Mouse (Mus musculus) v-Abl transformed pro-B cells (cell line): ENCODE results near the gene Tfdp2.

Source experiments
- in situ Hi-C, 2 experiments: fragments of 400-800 bp; cut with MboI; formaldehyde crosslinking; loops; one replicate each; pipeline ENCODE4 v1.15.1; 2025; ENCODE audit not compliant: unreplicated experiment in 2 of 2

Gene Tfdp2

GRCm38 (mm10) chr9:96219114-96219669 lies 23.1 kb downstream of the Tfdp2 start:
- in situ Hi-C loops: loop anchor here in 1 of 2 experiments (25.0 kb wide), 1 partner anchor 1657 kb away; no protein-coding TSS in a partner anchor

- in situ Hi-C loops: loop anchor here in 1 of 2 experiments (25.0 kb wide), 1 partner anchor 1658 kb away; no protein-coding TSS in a partner anchor
Observed at GRCm38 (mm10) chr9:96220419-96220818, 24.3 kb downstream of the Tfdp2 start.

DNA sequence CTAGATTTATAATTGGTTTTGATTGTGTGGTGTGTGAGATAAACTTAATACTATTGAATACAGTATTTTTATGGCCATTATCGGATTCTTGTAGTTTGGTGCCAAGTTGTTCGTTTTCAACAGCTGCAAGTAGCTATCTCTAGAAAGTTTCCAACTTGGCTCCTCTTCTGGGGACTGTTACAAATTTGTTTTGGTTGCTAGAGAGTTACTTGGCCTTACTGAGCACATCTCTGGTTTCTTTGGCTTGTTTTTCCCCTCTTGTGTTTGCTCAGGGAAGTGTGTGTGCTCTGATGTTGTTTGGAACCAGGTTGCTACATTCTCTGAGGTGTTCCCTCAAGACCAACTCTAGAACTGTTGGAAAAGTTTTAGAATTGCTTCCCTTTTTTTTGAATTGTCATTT lies 27.2 kb downstream of the Tfdp2 start:
- in situ Hi-C loops: loop anchor here in 1 of 2 experiments (25.0 kb wide), 1 partner anchor 1661 kb away; no protein-coding TSS in a partner anchor

- in situ Hi-C loops: no loop called here
Observed at GRCm38 (mm10) chr9:96228285-96228684, 32.2 kb downstream of the Tfdp2 start.

DNA sequence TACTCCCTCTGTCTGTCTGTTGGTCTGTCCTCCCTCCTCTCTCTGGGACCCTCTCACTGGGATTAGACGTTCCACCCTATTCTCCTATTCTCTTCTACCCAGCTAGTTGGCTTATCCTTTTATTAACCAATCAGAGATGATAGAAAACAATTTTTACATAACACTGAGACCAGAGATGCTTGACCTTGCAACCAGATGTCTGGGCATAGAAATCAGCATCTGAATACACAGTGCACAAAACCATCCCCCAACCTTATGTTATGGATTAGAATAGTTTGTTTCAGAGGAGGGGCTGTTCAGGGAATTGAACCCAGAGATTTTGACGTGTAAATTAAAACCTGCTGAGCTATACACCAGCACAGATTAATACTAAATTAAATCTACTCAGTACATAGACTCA lies 34.2 kb downstream of the Tfdp2 start:
- in situ Hi-C loops: no loop called here

DNA sequence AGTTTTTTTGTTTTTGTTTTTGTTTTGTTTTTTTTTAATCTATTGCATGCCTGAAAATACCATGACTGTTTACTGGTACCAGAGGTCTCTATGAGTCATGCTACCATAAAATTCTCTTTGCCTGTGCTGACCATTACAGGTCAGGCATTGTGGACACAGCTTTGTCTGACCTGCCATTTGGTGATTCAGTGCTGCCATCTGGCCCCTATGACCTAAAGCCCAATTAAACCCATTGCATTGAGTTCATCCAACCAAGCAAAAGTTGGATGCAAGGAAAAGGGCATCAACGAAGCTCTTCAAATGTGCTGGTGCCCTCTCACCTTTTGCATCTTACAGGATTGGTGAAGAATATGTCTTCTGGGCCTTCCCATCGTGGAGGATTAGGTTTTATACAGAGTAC lies 39.4 kb downstream of the Tfdp2 start:
- in situ Hi-C loops: no loop called here

- in situ Hi-C loops: no loop called here
Observed at GRCm38 (mm10) chr9:96237391-96237790, 41.3 kb downstream of the Tfdp2 start.

DNA sequence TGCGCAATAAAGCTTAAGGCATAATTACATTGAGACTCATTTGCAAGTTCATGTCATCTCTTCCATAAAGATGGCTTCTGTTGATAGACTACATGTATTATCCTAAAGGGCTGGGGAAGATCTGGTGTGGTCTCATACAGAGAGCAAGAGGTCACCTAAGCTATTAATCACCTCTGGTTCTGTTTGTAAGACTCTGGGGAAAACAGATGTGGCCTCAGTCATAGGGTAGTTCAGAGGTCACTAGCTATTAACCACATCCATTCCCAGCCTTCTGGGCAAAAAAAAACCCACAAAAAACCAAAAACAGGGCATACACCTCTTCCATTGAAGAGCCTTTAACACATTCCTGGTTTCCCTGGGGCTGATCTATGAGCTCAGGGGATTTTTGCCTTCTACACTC lies 42.2 kb downstream of the Tfdp2 start:
- in situ Hi-C loops: no loop called here

DNA sequence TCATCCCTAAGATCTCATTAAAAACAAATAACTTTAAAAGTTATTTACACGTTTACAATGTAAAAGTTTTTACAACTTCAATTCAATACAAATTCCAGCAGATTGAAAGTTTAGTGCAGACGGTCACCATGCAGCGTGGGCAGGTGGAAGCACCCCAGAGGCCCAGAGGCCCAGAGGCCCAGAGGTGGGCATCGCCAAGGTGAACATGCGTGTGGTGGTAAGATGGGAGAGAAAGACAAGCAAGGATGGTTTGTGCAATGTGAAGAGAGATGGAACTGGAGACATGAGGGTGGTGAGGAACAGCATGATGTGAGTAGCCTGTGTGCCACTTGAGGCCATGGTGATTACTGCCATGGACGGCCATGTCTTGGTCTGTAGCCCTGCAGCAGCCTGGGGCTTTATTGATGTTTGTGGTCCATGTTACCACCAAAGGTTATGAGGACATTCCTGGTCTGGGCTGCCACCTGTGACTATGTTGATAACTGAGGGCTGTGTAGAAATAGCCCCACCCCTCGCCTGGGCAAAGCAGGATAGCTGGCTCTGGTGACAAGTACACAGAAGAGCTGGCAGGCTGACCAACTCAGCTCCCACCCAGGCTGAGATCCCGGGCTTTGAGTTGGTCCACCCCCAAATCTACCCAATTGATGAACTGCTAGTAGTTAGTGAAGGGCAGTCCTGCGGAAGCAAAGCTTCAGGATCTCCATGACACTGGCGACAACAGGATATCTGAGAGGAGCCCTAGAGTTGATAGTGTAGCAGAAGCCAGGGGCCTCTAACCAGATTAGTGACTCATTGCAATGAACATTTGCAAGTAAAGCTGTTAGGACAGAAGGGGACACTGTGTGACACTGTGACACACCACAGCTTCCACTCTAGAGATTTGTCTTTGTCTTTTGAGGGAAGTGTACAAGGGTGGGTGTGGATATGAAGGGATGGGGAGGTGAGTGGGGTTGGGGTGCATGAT lies 45.3 kb downstream of the Tfdp2 start:
- in situ Hi-C loops: no loop called here

GRCm38 (mm10) chr9:96243915-96244314 lies 47.8 kb downstream of the Tfdp2 start:
- in situ Hi-C loops: no loop called here

DNA sequence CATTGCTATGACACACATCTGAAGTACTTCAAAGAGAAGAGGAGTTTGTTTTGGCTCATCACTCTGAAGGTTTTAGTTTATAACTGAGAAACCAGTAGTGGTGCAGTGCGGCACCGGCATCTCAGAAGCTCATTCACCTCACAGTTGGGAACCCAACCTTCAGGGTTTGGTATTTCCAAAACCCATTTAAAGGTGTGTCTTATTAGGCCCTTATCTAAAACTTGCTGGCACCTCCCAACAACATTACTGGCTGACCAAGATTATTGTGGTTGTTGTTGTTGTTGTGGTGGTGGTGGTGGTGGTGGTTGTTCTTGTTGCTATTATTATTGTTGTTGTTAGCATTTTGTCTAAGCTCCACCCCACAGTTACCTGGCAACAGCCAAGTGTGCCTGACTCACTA lies 58.7 kb downstream of the Tfdp2 start:
- in situ Hi-C loops: no loop called here

GRCm38 (mm10) chr9:96258478-96258877 lies 62.4 kb downstream of the Tfdp2 start:
- in situ Hi-C loops: no loop called here

DNA sequence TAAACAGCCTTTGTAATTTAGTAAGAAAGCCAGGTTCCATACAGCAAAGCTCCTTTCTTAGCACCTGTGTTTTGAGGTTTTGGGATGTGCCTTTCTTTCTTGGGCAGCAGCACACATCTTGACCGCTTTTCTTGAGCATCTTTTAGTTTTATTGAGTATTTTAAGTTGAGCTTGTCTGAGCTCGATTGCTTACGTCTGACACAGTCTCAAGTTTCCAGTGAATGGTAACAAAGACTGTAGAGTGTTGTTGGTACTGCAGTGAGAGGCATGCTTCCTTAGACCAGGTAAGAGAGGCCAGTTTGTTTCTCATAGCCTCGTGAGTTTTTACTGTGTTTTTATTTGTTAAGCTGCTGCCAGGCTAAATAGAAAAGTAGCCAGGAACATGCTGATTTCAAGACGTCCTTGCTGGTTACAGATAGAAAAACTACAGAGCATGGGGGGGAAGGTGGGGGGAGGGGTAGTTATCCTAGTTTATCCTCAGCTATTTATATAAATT lies 63.0 kb downstream of the Tfdp2 start:
- in situ Hi-C loops: no loop called here

GRCm38 (mm10) chr9:96259753-96260520 lies 63.9 kb downstream of the Tfdp2 start:
- in situ Hi-C loops: no loop called here

DNA sequence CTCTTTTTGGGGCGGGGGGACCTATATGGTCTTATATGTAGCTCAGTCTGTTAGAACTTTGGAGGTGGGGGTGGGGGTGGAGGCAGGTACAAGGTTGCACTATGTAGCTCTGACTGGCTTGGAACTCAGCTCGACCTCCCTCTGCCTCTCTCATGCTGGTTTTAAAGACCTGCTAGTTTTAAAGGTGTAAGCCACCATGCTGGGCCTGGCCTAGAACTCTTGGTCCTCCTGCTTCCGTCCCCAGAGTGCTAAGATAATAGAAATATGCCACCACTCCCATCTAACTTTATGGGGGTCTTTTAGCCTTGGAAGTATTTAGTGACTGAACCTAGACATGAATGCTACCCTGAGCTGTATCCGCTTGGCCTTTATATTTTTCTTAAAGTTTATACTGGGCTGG lies 65.0 kb downstream of the Tfdp2 start:
- in situ Hi-C loops: no loop called here

DNA sequence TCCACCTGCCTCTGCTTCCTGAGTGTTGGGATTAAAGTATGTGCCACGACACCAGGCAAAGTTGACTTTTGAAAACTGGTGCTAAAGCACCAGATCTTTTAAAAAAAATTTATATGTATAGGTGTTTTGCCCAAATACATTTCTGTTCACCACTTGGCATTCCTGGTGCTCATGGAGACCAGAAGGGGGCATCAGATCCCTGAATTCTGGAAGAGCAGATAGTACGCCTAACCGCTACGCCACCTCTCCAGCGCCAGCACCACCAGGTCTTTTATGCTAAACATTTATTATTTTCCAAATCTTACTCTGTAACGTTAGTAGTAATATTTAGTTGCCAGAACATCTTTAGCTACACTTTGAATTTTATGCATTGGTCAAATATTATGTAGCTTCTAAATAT lies 65.9 kb downstream of the Tfdp2 start:
- in situ Hi-C loops: no loop called here

- in situ Hi-C loops: no loop called here
Observed at GRCm38 (mm10) chr9:96266793-96267558, 70.9 kb downstream of the Tfdp2 start.

GRCm38 (mm10) chr9:96267559-96267948 lies 71.5 kb downstream of the Tfdp2 start:
- in situ Hi-C loops: no loop called here

DNA sequence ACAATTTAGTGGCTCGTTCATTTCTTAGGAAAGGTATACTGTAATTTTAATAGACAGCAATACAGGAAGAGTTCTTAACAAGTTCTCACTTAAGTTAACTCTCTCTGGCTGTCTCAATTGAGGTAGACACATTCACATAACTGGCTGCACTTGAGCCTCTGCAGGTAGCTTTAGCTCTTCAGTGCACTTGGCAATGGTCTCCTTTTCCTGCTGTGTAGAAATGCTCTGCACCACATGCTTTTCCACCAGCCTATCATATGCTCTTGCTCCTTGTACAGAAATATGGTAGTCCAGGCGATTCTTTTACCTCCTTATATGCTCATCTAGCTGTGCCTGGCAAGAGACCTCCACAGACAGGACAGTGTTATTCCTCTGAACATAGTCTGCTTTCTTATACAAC lies 73.7 kb downstream of the Tfdp2 start:
- in situ Hi-C loops: no loop called here

DNA sequence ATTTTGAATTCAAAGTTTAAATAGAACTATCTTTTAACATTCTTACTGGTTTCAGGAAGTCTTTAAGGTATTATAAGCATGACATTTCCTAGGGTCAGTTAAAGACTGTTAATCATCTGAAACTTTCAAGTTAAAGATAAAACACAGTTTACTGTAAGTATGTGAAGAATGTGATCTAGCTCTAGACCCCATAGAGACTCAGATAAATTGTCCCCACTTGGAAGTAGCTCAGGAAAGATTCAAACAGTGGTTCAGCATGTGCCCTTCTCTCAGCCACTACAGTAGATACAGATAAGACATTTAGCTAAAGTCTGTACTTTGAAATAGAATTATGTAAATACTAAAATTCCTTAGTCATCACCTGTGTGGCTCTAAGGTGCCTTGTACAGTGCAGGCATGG lies 79.5 kb downstream of the Tfdp2 start:
- in situ Hi-C loops: loop anchor here in 1 of 2 experiments (25.0 kb wide), 1 partner anchor 387 kb away; no protein-coding TSS in a partner anchor
